Mouse (Mus musculus): ENCODE data around the gene Rbpj. TPM values are rescaled to one million over a fixed set of nuclear protein-coding genes. Genes with fewer than 3 reads are reported as not detected.

The Rbpj gene
- polyA plus RNA-seq, 1 experiment, result 5.2 TPM

GRCm38 (mm10) chr5:53551394-53551793, 85.4 kb downstream of the Rbpj start:
- no peak overlapping the region for H3K27ac ChIP-seq (ENCODE audit: insufficient read depth, low read depth, low read length)
- H3K36me3 ChIP-seq (ENCODE audit: control insufficient read depth, insufficient read depth, low read length), result no peaks in the 10 kb centered on the region
- WGBS, result 82% methylated on average over 6 of the region's 6 CpGs
- no peak overlapping the region for H3K4me3 ChIP-seq (ENCODE audit: low read depth, low read length)
- TF ChIP-seq CTCF (IDR thresholded peaks at IDR 0.05; ENCODE audit: extremely low read depth, insufficient read length, insufficient replicate concordance, low read depth, low read length) (no peak), POLR2A (IDR thresholded peaks at IDR 0.05; ENCODE audit: low read depth, low read length) (no peak)
- H3K27me3 ChIP-seq (ENCODE audit: control insufficient read depth, insufficient read depth, low read length), result no peaks in the 10 kb centered on the region
- H3K4me1 ChIP-seq (ENCODE audit: control insufficient read depth, insufficient read depth, insufficient read length, low read length), result no peaks in the 10 kb centered on the region

GRCm38 (mm10) chr5:53551910-53552309, 86.0 kb downstream of the Rbpj start:
- Histone ChIP-seq H3K27ac (ENCODE audit: insufficient read depth, low read depth, low read length) (no peak overlapping the region), H3K4me1 (ENCODE audit: control insufficient read depth, insufficient read depth, insufficient read length, low read length) (no peaks in the 10 kb centered on the region), H3K36me3 (ENCODE audit: control insufficient read depth, insufficient read depth, low read length) (no peaks in the 10 kb centered on the region), H3K4me3 (ENCODE audit: low read depth, low read length) (no peak overlapping the region), H3K27me3 (ENCODE audit: control insufficient read depth, insufficient read depth, low read length) (no peaks in the 10 kb centered on the region)
- TF ChIP-seq CTCF (IDR thresholded peaks at IDR 0.05; ENCODE audit: extremely low read depth, insufficient read length, insufficient replicate concordance, low read depth, low read length) (no peak), POLR2A (IDR thresholded peaks at IDR 0.05; ENCODE audit: low read depth, low read length) (no peak)
- 83% methylated on average over 4 of the region's 4 CpGs for WGBS

DNA sequence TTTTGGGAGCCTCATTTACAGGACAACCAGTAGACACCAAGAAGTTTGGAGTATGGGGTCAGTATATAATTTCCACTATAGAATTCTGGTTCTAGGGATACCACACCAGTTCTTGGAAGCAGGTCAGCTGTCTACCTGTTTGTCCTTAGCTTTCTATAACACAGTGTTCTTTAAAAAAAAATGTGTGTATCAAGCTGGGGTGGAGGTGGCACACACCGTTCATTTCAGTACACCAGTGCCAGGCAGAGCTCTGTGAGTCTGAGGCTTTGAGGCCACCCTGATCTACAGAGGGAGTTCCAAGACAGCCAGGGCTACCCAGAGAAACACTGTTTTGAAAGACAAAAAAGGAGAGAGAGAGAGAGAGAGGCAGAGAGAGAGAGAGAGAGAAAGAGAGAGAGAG, 87.3 kb downstream of the Rbpj start:
- Histone ChIP-seq H3K4me1 (ENCODE audit: control insufficient read depth, insufficient read depth, insufficient read length, low read length) (no peaks in the 10 kb centered on the region), H3K27me3 (ENCODE audit: control insufficient read depth, insufficient read depth, low read length) (no peaks in the 10 kb centered on the region), H3K4me3 (ENCODE audit: low read depth, low read length) (no peak overlapping the region), H3K27ac (ENCODE audit: insufficient read depth, low read depth, low read length) (no peak overlapping the region), H3K36me3 (ENCODE audit: control insufficient read depth, insufficient read depth, low read length) (no peaks in the 10 kb centered on the region)
- 89% methylated on average over 1 of the region's 1 CpGs for WGBS
- TF ChIP-seq CTCF (IDR thresholded peaks at IDR 0.05; ENCODE audit: extremely low read depth, insufficient read length, insufficient replicate concordance, low read depth, low read length), result no peak
- TF ChIP-seq POLR2A (IDR thresholded peaks at IDR 0.05; ENCODE audit: low read depth, low read length), result no peak

- Histone ChIP-seq H3K4me3 (ENCODE audit: low read depth, low read length) (no peak overlapping the region), H3K27me3 (ENCODE audit: control insufficient read depth, insufficient read depth, low read length) (no peaks in the 10 kb centered on the region), H3K27ac (ENCODE audit: insufficient read depth, low read depth, low read length) (no peak overlapping the region), H3K36me3 (ENCODE audit: control insufficient read depth, insufficient read depth, low read length) (no peaks in the 10 kb centered on the region), H3K4me1 (ENCODE audit: control insufficient read depth, insufficient read depth, insufficient read length, low read length) (no peaks in the 10 kb centered on the region)
- TF ChIP-seq POLR2A (IDR thresholded peaks at IDR 0.05; ENCODE audit: low read depth, low read length) (no peak), CTCF (IDR thresholded peaks at IDR 0.05; ENCODE audit: extremely low read depth, insufficient read length, insufficient replicate concordance, low read depth, low read length) (no peak)
- WGBS, result 91% methylated on average over 8 of the region's 8 CpGs
These were observed 88.2 kb downstream of the Rbpj start for GRCm38 (mm10) chr5:53554180-53554579.

DNA sequence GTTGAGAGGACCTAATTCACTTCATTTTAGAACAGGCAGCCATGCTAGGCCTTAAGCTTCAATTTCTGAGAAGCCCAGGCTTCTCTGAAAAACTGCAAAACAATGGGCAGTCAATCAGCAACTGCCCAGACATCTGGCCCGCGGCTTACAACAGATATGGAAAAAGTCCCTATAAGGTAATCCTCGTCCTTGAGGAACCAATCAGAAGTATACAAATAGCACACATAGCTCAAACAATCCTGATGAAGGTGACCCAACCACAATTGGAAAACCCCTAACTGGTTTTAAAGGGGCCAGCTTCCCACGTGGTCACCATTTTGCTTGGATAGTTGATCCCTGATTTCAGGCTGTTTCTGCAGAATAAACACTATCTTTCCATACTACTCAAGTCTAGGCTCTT, 89.0 kb downstream of the Rbpj start:
- Histone ChIP-seq H3K4me1 (ENCODE audit: control insufficient read depth, insufficient read depth, insufficient read length, low read length) (no peaks in the 10 kb centered on the region), H3K27me3 (ENCODE audit: control insufficient read depth, insufficient read depth, low read length) (no peaks in the 10 kb centered on the region), H3K36me3 (ENCODE audit: control insufficient read depth, insufficient read depth, low read length) (no peaks in the 10 kb centered on the region), H3K4me3 (ENCODE audit: low read depth, low read length) (no peak overlapping the region), H3K27ac (ENCODE audit: insufficient read depth, low read depth, low read length) (no peak overlapping the region)
- no peak for TF ChIP-seq CTCF (IDR thresholded peaks at IDR 0.05; ENCODE audit: extremely low read depth, insufficient read length, insufficient replicate concordance, low read depth, low read length)
- no peak for TF ChIP-seq POLR2A (IDR thresholded peaks at IDR 0.05; ENCODE audit: low read depth, low read length)
- 78% methylated on average over 4 of the region's 4 CpGs for WGBS

DNA sequence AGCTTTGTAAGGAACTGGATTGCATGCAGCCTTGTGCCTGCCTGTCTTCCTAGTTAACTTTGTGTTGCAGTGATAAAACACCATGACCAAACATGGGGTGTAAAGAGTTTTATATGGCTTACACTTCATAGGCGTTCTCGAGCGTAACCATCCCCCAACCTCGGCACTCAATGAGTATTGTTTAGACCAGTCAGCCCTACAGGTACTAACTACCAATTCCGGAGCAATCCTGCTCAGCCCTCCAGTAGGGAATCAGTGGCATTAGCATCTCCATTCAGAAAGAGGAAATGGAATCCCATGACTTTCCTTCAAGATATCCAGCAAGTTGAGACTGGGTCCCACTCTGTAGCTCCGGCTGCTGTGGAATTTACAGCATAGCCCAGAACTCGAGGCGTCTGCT, 89.5 kb downstream of the Rbpj start:
- H3K4me3 ChIP-seq (ENCODE audit: low read depth, low read length), result no peak overlapping the region
- 95% methylated on average over 8 of the region's 8 CpGs for WGBS
- H3K27ac ChIP-seq (ENCODE audit: insufficient read depth, low read depth, low read length), result no peak overlapping the region
- TF ChIP-seq CTCF (IDR thresholded peaks at IDR 0.05; ENCODE audit: extremely low read depth, insufficient read length, insufficient replicate concordance, low read depth, low read length), result no peak
- TF ChIP-seq POLR2A (IDR thresholded peaks at IDR 0.05; ENCODE audit: low read depth, low read length), result no peak
- H3K27me3 ChIP-seq (ENCODE audit: control insufficient read depth, insufficient read depth, low read length), result no peaks in the 10 kb centered on the region
- no peaks in the 10 kb centered on the region for H3K36me3 ChIP-seq (ENCODE audit: control insufficient read depth, insufficient read depth, low read length)
- no peaks in the 10 kb centered on the region for H3K4me1 ChIP-seq (ENCODE audit: control insufficient read depth, insufficient read depth, insufficient read length, low read length)

- no peak overlapping the region for H3K4me3 ChIP-seq (ENCODE audit: low read depth, low read length)
- H3K27me3 ChIP-seq (ENCODE audit: control insufficient read depth, insufficient read depth, low read length), result no peaks in the 10 kb centered on the region
- H3K36me3 ChIP-seq (ENCODE audit: control insufficient read depth, insufficient read depth, low read length), result no peaks in the 10 kb centered on the region
- no peak overlapping the region for H3K27ac ChIP-seq (ENCODE audit: insufficient read depth, low read depth, low read length)
- TF ChIP-seq POLR2A (IDR thresholded peaks at IDR 0.05; ENCODE audit: low read depth, low read length) (no peak), CTCF (IDR thresholded peaks at IDR 0.05; ENCODE audit: extremely low read depth, insufficient read length, insufficient replicate concordance, low read depth, low read length) (no peak)
- 81% methylated on average over 5 of the region's 5 CpGs for WGBS
- H3K4me1 ChIP-seq (ENCODE audit: control insufficient read depth, insufficient read depth, insufficient read length, low read length), result no peaks in the 10 kb centered on the region
These were observed 90.0 kb downstream of the Rbpj start for GRCm38 (mm10) chr5:53555929-53556328.

Data from small intestine, adult 2 months (tissue).